Mouse (Mus musculus) common myeloid progenitor, adult 5-6 weeks (primary cell): Measurements from ENCODE around the gene Crlf1. TPM values are rescaled to one million over a fixed set of nuclear protein-coding genes. Genes with fewer than 3 reads are reported as not detected.

Source experiments
- ATAC-seq: replicated peaks from 2 replicates; pipeline ENCODE4 v1.8.0; 2016; ENCODE audit warnings: low read depth, mild to moderate bottlenecking, moderate TSS enrichment, inconsistent platforms; ENCODE audit not compliant: poor library complexity, severe bottlenecking
- total RNA-seq: library from RNA; stranded (forward); fragments of 200-1000, 187-1606 nt; gene quantifications from 2 replicates; pipeline ENCODE4 v1.2.3, GENCODE M21; 2017

The Crlf1 gene
- not detected in 2 replicates for total RNA-seq

DNA sequence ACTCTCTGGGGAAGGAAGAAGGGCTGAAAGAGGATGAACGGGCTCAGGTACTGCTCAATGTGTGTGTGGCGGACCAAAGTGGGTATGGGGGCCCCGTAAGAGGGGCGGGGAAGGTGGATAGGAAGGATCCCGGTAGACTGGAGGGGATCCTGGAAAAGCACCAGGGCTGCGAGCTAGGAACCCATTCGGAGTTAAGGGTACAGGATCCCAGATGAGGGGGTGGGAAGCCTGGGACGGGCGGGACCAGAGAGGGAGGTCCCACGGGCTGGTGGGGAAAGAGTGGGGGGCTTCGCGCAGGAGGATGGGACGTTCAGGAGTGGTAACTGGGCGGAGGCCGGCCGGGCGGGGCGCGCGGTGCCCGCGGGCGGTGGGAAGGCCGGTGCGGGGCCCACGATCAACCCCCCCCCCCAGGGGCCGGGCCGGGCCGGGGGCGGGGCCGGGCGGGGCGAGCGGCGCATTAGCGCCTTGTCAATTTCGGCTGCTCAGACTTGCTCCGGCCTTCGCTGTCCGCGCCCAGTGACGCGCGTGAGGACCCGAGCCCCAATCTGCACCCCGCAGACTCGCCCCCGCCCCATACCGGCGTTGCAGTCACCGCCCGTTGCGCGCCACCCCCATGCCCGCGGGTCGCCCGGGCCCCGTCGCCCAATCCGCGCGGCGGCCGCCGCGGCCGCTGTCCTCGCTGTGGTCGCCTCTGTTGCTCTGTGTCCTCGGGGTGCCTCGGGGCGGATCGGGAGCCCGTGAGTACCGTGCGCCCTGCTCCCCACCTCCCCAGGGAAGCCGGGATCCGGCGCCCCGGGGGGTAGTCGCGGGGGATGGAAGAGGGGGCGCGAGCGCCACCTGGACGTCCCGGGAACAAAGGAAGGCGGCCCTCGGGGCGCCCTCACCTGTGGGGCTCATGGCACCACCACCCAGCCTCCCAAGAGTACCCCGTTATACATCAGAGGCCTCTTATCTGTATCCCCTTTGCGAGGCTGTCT, at the start of gene Crlf1:
Gene Crlf1, plus strand, starts transcription at position 495 of the 977 bp plus-strand sequence.
- no peak for ATAC-seq

DNA sequence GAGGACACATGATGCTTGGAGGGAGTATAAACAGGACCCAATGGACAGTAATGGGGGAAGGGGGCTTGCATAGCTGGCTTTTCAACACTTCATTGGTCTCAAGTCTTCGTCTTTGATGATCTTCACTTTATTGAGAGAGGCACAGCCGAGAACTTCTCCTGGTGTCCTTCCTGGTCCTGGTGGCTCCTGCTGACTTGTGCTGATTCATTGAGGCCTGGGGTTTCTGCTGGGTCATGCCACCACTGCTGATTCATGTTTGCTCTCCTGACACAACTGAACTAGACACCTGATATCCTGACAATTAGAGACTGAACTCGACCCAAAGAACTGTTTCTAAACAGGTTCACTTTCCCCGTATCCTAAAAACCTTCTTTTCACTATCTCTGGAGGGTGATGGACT, 49.6 kb upstream of the Crlf1 start:
- ATAC-seq = no peak

DNA sequence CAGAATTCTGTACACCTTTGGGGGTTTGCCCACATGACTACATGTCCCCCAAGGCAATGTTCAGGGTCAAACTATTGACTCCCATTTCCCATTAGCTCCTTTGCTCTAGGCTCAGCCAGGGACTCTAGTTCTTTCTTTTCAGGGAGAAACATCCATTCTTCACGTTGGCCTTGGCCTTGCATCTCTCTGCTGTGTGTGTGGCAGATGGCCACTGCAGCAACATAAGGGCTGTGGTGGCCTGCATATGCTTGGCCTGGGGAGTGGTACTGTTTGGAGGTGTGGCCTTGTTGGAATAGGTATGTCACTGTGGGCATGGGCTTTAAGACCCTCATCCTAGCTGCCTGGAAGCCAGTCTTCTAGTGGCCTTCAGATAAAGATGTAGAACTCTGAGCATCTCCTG, 47.0 kb upstream of the Crlf1 start:
- no peak for ATAC-seq

DNA sequence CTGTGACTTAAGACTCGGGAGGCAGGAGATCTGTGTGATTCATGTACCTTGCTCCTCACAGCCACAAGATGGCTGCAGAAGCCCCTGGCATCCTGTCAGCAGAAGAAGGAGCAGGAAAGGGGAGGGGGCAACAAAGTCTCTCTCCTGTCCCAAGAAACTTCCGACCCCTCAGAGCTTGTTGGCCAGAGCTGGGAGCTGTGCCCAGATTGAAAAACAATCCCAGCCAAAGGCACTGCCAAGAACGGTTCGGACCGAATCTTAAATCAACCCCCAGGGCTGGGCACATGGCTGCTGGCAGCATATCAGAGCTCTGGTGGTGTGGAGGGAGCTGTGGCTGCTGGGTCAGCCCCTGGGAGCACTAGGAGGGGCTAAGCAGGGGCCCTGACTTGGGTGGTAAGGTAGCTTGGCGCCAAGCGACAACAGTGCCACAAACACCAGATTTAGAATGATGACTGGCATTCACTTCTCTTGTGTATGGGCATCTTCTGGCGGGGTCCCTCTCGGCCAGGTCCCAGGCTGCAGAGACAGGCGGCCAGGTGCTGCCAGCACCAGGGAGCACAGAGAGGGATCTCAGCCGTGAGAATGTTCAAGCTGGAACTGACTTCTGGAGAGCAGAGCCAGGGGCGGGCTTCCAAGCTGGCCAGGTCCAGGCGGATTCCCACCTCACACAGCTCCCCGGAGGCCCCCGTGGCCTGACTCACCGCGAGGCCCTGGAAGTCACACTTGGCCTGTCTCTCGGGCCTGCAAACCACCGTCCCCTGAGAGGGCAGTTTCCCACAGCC, 45.1 kb upstream of the Crlf1 start:
- ATAC-seq = no peak

DNA sequence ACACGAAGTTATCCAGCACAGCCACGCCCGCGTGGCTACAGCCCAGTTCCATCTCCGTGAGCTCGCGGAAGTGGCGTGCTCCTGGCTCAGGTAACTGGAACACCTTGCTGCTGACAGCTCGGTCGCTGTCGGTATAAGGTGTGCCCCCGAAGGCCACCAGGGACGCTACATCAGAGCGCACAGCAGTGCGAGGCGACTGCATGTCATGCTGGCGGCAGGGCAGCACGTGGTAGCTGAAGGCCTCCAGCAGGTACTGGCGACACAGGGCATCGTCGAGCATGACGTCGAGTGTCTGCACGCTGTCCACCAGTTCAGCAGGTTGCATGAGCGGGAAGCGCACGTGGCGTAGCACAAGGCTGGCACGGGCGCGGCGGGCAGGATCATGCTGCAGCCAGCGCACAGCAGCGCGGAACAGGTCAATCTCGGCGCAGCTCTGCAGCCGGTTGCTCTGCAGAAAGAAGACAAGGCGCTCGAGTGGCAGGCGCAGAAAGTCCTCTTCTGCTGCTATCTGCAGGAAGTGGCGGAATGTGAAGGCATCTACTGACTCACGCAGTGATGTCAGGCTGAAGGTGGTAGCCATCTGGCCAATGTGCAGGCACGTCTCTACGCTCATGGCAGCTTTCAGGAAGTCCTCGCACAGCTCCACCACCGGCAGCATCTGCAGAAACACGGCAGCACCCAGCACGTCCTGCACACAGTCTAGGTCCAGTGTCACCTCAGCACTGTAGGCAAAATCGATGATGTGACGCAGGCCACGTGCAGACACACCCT, 40.6 kb upstream of the Crlf1 start:
- ATAC-seq = no peak

DNA sequence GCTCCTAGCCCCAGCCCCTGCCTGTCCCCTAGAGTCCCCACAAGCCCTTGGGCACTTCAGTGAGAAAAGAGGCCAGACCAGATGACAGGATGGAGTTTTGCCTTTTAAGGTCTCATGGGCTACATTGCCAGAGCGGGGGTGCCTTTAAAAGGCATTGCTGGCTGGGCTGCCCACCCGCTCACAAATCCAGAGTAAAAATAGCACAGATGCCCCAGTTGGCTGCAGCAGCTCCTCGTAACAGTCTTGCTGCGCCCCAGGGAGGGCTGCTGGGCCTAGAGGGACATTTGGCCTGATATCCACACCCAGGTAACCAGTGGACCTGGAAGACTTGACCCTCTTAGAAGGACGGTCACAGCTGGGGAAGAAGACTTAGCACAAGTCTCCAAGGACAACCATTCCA, 39.1 kb upstream of the Crlf1 start:
- no peak for ATAC-seq

DNA sequence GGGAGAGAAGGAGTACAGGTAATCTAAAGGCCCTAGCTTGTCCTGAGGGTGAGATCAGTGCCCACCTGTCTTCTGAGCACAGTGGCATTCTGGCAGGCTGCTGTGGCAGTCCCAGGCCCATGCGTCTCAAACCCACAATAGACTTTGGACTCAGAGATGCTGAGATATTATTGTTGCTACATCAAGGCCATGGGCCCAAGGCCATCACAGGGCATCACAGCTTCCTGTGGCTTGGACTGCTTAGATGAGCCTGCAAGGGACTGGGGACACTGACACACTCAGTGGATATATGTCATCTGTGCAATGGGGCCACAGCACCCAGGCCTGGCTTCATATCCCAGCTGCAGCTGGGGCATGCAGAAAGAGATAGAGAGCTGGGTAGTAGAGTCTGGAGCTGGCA, 36.0 kb upstream of the Crlf1 start:
- ATAC-seq = no peak

DNA sequence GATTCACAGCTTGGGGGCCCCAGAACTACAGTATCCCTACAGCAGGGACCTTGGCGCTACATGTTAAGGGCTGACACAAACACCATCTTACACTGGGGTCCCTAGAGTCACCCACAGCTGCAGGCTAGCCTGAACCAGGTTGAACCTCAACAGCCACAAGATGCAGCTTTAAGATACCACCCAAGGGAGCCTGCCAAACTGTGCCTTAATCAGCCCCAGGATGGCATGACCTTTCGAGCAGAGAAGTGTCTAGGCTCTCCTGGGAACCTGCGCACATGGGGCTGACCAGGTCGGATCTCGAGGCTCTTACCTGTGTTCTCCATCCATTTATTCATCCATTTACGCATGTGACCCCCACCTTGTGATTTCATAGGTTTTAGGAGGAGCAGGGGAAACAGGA, 35.1 kb upstream of the Crlf1 start:
- no peak for ATAC-seq

DNA sequence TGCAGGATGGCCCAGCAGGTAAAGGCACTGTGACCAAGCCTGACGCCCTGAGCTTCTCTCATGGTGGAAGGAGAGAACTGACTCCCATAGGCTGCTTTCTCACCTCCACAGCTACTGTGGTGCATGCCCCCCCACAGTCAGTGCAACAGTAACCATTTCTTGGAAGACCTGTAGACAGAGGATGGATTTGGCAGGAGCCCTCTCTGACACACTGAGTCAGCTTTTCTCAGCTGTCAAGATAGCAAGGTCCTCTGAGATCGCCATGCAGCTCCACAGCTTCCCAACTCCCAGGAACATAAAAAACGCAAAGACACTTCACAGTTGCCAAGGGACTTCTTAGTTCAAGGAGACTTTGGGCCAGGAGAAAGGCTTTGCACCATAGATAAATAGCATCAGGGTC, 34.5 kb upstream of the Crlf1 start:
- no peak for ATAC-seq

DNA sequence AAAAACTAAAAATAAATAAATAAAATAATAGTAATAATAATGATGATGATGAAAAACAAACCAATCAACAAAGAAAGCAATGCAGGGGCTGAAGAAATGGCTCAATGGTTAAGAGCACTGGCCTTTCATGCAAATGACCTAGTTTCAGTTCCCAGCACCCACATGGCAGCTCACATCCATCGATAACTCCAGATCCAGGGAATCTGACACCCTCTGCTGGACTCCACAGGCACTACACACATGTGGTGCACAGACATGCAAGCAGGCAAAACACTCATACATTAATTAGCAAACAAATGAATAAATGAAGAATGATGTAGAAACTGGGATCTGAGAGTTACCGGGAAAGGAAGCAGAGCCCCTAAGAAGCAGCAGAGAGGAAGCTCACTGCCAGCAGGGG, 33.3 kb upstream of the Crlf1 start:
- ATAC-seq = no peak

DNA sequence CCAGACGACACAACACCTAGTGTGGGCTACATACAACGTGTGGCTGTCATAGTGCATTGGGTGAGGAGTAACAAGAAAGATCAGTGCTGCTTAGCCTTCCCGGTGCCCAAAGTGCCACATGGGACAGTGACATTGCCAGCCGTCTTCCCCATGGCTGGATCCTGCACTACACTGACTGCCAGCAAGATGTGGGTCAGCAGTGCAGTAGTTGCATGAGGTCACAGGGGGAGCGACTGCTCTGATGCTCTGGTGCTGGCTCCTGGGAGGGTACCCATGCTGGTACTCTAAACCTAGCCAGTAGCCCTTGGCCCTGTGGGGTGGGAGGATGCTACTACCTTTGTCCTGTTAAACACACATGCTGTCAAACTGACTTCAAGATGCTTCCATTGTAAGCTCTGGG, 32.8 kb upstream of the Crlf1 start:
- no peak for ATAC-seq

DNA sequence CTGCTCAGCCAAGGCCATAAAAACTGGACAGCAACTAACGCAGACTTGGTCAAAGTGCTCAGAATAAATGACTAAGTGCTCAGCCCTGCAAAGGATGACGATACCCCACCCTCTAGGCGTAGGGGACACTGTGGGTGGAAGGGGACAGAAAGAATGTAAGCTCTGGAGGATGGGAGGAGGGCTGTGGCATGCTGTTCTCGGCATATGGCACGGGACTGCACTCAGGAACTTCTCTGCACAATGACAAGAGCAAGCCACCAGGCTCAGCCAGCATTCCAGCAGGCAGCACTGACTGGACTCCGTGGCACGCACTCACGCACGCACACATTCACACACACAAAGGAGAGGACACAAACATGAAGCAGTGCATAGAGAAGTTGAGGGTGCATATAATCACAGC, 32.4 kb upstream of the Crlf1 start:
- ATAC-seq = no peak

DNA sequence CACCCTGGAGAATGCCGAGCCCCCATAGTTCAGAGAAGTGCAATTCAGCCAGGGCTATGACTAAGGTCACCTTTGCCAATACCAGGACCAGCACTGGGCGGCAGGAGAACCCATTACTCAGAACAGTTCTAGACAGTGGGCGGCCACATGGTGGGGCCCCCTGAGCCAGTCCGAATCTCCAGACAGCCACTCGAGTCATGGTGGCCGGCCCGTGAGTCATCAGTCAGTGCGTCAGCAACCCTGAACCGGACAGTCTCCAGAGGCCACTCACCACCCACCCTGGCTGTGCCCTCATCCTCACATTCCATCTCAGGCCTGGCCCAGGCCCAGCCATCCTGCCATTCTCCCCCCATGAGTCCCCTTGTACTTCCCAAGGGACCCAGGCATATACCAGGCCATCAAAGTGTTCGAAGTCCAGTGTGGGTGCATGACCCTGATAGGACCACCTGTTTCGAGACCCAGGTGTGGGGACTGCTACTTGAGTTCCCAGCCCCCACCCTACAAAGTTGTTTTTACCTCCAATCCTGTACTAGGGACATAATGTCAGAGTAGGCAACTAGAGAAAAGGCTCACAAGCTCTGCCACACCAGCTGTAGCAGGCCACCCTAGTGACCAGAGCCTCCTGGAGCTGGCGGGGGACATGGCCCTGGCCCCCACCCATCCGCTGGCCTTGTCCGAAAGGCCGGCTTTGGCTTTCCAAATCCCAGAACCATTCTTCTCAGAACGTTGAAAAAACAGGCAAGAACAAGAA, 31.0 kb upstream of the Crlf1 start:
- ATAC-seq = no peak

DNA sequence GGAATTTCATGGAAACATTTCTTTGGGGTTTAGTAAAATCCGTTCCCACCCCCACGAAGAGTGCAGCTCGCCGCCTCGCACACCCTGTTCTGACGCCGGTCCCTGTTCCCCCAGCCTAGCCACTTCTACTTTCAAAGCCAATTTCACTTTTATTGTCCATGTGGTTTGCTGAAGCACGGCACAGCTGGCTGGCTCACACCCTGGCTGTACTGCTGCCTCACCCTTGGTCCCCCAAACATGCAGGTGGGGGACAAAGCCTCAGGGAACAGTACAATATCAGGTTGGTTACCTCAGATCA, 30.5 kb upstream of the Crlf1 start:
- ATAC-seq = no peak

DNA sequence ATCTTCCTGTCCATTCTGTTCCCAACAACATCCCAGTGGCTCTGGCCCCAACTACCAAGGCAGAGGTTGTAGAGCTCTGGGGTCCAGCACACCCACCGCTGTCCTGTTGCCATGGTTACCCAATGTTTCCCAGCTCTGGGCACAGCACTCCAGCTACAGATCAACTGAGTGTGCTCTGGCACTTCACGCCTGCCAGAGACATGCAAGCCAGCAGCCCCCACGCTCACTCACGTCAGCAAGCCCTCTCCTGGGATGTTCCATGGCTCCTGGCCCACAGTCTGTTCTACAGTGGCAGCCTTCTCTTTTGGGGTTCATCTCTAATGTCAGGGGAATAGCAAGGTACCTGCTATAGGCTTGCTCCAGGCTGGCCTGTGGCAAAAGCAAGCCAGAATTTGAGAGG, 29.7 kb upstream of the Crlf1 start:
- ATAC-seq = no peak

DNA sequence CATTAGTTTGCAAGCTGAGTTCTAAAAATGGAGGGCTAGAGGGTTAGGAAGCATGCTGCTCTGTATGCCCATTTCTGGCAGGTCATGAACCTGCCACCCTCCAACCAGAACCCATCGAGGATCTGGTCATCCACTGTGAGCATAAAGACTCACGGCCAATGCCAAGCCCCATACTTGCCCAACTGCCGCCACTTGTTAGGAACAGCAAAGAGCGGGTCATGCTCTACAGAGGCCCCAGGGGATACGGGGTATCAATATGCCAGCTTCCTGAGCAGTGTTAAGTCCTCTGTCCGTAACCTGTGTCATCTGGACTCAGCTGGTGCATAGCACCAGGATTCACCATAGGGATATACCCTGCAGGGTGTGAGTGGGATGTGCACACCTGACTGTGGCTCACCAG, 28.8 kb upstream of the Crlf1 start:
- no peak for ATAC-seq

DNA sequence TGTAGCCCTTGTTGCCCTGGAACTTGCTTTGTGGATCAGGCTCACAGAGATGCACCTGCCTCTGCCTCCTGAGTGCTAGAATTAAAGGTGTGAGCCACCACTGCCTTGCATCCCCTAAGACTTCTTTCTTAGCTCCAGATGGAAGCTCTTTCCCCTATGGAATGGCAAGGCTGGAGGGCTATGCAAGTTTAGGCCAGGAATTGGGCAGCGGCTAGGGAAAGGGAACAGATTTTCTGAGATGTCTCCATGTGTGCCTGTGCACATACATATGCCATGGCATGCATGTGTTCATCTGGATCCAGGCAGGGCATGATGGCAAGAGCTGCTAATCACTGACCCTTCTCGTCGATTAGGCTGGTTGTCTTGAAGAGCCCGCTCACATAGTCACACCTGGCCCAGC, 27.3 kb upstream of the Crlf1 start:
- ATAC-seq = no peak

DNA sequence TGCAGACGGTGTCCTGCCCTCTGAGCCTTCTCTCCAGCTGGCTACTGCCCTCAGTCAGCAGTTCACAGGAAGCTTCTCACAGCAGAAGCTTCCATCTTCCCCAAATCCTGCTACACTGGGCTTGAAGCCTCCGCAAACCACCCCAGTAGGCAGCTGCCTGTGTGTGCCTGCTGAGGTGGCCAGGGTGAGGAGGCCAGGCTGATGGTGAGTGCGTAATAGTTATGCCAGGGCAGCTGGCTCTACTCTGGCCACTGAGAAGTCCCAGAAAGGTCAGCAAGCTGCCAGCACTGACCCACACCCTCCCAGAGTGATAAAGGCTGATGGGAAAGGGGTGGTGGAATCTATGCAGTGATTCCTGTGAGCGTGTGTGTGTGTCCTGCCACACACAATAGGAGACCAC, 26.7 kb upstream of the Crlf1 start:
- ATAC-seq = no peak

DNA sequence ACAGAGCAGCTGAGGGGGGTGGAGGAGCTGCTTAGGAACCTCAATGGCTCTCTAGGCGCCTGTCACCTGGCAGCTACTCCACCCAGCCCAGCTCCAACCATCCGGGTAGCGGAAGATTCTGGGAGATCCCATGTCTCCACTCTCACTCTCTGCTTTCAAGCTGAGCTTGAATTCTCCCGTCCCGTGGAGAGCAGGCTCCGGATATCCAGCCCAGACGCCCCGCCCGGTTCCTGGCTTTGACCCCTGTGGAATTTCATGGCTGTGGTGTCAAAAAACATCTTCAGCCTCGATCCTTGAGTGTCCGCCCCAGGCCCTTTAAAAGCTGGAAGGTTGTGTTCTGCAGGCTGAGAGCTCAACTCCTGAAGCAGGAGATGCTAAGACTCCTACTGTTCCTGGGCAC, 26.2 kb upstream of the Crlf1 start:
- ATAC-seq = no peak

DNA sequence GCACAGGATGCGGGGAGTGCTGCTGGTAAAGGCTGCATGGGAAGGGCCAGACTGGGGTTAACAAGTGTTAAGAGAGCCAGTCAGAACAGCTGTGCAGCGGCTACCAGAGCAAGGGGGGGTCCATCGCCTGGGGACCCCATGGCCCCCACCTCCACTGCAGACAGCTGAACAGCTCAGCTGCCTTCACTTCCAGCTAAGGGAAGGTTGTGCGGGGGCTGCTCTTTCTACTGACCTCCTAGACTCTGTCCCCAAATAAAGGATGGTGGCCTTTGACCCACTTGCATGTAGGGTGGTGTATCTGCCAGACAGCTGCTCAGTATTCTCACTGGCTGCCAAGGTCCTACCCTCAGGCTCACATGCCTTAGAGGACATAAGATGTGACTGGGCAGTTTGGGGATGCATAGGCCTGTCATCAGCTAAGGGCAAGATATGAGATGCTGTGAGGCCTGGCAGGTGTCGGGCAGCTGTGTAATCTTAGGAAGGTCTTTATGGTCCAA, 25.7 kb upstream of the Crlf1 start:
- no peak for ATAC-seq
